Mouse (Mus musculus): ENCODE results near the gene Nrarp. TPM values are rescaled to one million over a fixed set of nuclear protein-coding genes. Genes with fewer than 3 reads are reported as not detected.
A peak's percentile ranks its signal among the peaks of the same experiment; 100 is the strongest.

The Nrarp gene
- total RNA-seq (2015) (1.1 TPM in 1 of 2 replicates, not detected in the other), total RNA-seq (2017) (0.22 and 0.28 TPM in 2 replicates)

DNA sequence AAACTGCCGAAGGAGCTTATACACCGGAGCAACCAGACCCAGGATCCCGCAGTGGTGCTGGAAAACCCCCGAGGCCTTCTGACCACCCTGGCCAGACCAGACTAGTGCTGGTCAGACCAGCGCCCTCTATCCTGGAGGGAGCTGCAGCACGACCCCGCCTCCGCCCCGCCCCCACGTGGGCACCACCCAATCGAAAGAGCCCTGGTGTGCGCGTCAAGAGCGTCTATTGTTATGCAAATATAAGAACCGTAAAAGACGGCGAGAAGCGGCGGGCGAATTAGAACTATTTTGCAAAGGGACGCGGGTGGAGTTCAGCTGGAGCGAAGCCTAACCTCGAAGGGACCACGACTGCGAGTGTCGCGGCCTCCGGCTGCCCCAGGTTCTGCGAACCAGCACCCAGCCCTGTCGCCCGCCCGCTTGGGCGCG, at the start of gene Nrarp:
Gene Nrarp (plus strand): TSS at position 281 of the 426 bp plus-strand sequence.
- peak; percentile 88 for ATAC-seq (ENCODE audit: poor library complexity, severe bottlenecking)

DNA sequence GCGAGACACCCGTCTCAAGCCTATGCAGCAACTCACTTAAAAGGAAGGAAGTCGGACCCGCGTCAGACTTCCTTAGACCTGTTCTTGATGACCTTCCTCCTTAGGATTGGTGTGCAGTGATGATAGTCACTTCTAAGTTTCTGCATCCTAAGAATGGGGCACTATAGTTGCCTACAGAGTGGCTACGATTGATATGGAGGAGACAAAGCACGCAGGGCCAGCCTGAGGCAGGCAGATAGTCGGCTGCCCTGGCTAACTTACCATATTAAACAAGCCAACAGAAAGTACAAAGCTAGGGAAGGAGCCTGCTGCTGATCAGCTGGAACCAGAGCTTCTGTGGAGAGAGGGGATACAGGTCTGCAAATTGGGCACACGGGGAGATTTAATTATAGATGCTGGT, 49.0 kb upstream of the Nrarp start:
- ATAC-seq (ENCODE audit: poor library complexity, severe bottlenecking), result peak; percentile 30

DNA sequence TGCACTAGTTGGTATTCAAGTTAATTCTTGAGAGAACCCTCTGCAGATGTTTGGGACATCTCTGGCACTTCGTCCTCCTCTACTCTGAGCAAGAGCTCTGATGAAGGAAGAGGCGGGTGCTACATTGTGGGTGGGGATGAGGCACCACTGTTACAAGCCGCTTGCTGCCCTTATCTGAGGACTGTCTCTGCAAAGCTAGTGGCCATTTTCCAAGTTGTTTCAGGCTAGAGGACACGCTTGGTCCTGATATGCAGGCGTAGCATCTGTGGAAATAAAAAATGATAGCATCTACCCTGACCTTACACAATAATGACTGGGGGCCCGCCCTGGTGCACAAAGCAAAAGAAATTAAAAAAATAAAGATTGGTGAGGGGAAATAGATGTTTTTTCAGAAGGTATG, 42.7 kb upstream of the Nrarp start:
- ATAC-seq (ENCODE audit: poor library complexity, severe bottlenecking), result peak; percentile 43

DNA sequence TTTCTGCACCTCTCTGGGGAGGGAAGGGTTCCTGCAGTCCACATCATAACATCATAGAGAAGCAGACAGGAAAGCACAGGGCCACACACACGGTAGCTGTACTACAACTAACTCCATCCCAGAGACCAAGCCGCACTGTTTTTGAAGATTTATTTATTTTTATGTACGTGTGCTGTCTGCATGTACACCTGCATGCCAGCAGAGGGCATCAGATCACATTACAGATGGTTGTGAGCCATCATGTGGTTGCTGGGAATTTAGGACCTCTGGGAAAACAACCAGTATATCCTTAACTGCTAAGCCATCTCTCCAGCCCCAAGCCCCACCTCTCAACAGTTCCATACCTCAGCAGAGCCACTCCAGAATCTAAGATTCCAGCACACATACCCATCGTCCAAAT, 39.4 kb upstream of the Nrarp start:
- ATAC-seq (ENCODE audit: poor library complexity, severe bottlenecking), result no peak

DNA sequence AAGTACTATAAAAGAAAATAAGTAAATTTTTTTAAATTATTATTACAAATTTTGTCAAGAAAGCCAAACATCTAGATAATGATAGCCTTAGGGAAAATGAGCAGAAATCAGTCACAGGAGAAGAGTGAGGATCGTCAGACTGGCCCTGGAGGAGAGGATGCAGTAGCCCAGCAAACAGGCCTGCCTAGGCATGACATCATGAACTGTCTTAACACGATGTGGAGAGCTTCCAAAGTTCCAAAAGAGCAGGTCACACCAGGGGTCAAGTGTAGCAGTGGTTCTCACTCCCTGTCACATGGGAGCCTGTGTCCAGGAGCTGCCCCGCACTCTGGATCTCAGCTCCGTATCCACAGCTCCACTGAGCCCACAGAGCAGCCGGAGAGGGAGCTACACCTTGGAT, 38.6 kb upstream of the Nrarp start:
- ATAC-seq (ENCODE audit: poor library complexity, severe bottlenecking), result no peak

- no peak for ATAC-seq (ENCODE audit: poor library complexity, severe bottlenecking)
Measured at GRCm38 (mm10) chr2:25145346-25145745, 35.2 kb upstream of the Nrarp start.

GRCm38 (mm10) chr2:25147398-25147797, 33.2 kb upstream of the Nrarp start:
- no peak for ATAC-seq (ENCODE audit: poor library complexity, severe bottlenecking)

DNA sequence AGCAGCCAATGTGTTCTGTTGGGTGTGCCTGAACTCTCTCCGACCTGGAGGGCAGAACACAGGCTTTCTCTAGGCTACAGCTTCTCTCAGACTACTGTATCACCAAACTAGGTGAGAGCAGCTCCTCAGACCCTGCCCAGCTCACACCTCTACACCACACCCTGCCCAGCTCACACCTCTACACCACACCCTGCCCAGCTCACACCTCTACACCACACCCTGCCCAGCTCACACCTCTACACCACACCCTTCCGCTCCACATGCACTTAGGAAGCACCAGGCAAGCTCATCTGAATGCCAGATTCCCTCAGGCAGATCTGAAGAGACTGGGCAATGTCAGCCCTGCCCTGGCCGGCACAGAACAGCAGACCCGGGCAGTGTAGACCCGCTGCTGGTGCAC, 32.7 kb upstream of the Nrarp start:
- peak; percentile 69 for ATAC-seq (ENCODE audit: poor library complexity, severe bottlenecking)

- ATAC-seq (ENCODE audit: poor library complexity, severe bottlenecking), result no peak
Measured at GRCm38 (mm10) chr2:25149643-25150042, 30.9 kb upstream of the Nrarp start.

- ATAC-seq (ENCODE audit: poor library complexity, severe bottlenecking), result no peak
Measured at GRCm38 (mm10) chr2:25151280-25151956, 29.1 kb upstream of the Nrarp start.

- ATAC-seq (ENCODE audit: poor library complexity, severe bottlenecking), result no peak
Measured at GRCm38 (mm10) chr2:25156177-25156576, 24.4 kb upstream of the Nrarp start.

DNA sequence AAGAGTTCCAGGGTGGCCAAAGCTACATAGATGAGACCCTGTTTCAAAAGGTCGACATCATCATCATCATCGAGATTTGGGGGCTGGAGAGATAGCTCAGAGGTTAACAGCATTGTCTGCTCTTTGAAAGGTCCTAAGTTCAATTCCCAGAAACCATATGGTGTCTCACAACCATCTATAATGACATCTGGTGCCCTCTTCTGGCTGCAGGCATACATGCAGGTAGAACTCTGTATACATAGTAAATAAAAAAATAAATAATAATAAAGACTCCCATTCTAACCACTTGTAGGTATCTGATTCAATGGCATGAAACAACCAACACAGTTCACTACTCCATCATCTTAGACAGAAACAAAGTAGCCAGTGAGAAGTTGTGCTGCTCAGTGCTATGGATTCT, 23.6 kb upstream of the Nrarp start:
- no peak for ATAC-seq (ENCODE audit: poor library complexity, severe bottlenecking)

- no peak for ATAC-seq (ENCODE audit: poor library complexity, severe bottlenecking)
Measured at GRCm38 (mm10) chr2:25157655-25158054, 22.9 kb upstream of the Nrarp start.

DNA sequence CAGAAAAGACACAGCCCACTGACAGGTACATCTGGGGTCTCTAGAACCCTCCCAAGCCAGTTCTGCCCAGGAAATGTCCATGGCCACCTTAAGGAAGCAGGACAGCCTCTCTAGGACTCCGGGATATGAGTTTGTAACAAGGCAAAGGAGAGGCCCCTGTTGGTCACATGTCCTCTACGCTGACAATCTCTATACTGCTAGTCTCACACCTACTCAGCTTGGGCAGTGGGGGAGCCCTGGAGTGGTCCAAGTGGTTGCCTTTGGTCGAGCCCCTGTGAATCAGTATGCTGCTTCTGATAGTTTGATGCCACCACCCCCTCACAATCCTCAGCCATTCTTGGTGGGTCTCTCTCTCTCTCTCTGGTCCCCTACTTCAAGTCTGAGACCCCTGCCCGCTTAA, 13.1 kb upstream of the Nrarp start:
- ATAC-seq (ENCODE audit: poor library complexity, severe bottlenecking), result no peak

DNA sequence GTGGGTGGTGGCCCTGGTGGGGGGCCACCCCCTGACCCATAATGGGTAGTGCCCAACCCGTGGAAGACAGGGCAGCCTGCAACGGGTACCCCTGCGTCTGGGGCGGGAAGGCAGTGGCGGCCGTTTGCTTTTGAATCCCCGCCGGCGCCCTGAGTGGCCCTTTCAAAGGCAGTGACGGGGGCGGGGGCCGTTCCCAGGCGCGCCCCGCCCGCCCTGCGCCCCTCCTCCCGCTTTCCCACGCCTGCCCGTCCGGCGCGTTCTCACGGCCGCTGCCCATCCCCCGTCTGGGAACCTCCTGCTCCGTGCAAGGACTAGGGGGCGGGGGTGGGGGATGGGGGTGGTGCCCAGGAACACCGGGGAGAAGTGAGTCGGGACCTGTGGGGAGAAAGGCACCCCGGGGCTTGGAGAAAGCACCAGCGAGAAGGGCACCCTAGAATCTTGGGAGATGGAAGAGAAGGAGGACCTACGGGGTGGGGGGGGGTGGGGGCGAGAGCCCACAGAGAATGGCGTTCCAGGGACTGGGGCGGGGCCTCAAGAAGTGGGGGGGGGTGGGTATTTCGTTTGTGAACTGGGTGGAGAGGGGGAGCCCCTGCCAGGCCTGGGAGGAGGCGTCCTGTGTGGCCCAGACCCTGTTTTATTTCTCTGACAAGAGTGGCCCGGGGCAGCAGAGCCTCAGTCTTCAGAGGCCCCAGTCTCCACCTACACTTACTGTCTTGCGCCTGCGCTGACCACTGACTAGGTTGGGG, 12.5 kb upstream of the Nrarp start:
- ATAC-seq (ENCODE audit: poor library complexity, severe bottlenecking), result peak; percentile 34; the same call in 1 of the 2 replicates

DNA sequence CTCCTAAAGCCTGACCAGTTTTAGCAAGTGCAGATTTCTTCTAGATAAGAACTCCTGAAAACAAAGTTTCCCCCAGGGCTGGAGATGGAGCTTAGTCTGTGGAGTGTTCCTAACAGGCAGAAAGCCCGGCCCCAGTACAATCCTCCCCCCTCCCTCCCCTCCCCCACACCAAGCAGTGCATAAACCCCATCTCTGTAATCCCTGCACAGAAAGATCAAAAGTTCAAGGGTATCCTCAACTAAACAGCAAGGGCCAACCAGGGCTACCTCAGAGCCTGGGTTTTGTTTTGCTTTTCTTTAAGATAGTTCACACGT, 11.9 kb upstream of the Nrarp start:
- ATAC-seq (ENCODE audit: poor library complexity, severe bottlenecking), result no peak

- no peak for ATAC-seq (ENCODE audit: poor library complexity, severe bottlenecking)
Measured at GRCm38 (mm10) chr2:25169778-25170177, 10.8 kb upstream of the Nrarp start.

GRCm38 (mm10) chr2:25170326-25171100, 10.0 kb upstream of the Nrarp start:
- ATAC-seq (ENCODE audit: poor library complexity, severe bottlenecking), result peak; percentile 51

GRCm38 (mm10) chr2:25171101-25171768, 9.3 kb upstream of the Nrarp start:
- no peak for ATAC-seq (ENCODE audit: poor library complexity, severe bottlenecking)

DNA sequence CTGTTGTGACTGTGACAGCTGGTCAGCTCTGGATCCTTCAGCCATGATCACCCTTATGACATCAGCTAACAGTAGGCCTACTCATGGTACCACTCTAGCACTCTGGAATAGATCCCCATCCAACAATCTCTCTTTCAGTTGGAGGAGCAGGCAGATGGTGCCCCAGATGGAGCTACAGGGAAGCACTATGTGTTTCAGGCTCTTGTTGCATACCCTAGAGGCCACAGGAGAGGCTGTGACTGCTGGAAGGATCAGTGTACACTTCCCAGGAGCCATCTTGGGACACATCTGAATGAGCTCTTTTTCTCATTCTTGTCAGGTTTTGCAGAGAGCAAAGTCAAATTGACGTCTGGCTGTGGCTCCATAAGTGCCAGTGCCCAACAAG, 8.8 kb upstream of the Nrarp start:
- no peak for ATAC-seq (ENCODE audit: poor library complexity, severe bottlenecking)

- ATAC-seq (ENCODE audit: poor library complexity, severe bottlenecking), result peak; percentile 67
Measured at GRCm38 (mm10) chr2:25172629-25173028, 7.9 kb upstream of the Nrarp start.

Data from megakaryocyte, adult 5-6 weeks (primary cell).